Mouse (Mus musculus): ENCODE data around the gene Slc38a1.

The Slc38a1 gene

GRCm38 (mm10) chr15:96642436-96643405 lies at the start of gene Slc38a1:
Slc38a1 (minus strand) TSS chr15:96642913.
- DNase-seq (ENCODE audit: low spot score), result peak; percentile 24

GRCm38 (mm10) chr15:96692401-96692800 lies 49.7 kb upstream of the Slc38a1 start:
- DNase-seq (ENCODE audit: low spot score), result no peak

GRCm38 (mm10) chr15:96691381-96691780 lies 48.7 kb upstream of the Slc38a1 start:
- DNase-seq (ENCODE audit: low spot score), result no peak

GRCm38 (mm10) chr15:96690829-96691228 lies 48.1 kb upstream of the Slc38a1 start:
- DNase-seq (ENCODE audit: low spot score), result no peak

GRCm38 (mm10) chr15:96689919-96690318 lies 47.2 kb upstream of the Slc38a1 start:
- DNase-seq (ENCODE audit: low spot score), result no peak

- no peak for DNase-seq (ENCODE audit: low spot score)
Measured at GRCm38 (mm10) chr15:96688784-96689318, 46.1 kb upstream of the Slc38a1 start.

GRCm38 (mm10) chr15:96688036-96688435 lies 45.3 kb upstream of the Slc38a1 start:
- DNase-seq (ENCODE audit: low spot score), result no peak

- no peak for DNase-seq (ENCODE audit: low spot score)
Measured at GRCm38 (mm10) chr15:96687366-96687765, 44.7 kb upstream of the Slc38a1 start.

GRCm38 (mm10) chr15:96686201-96687159 lies 43.8 kb upstream of the Slc38a1 start:
- DNase-seq (ENCODE audit: low spot score), result no peak

GRCm38 (mm10) chr15:96685273-96685672 lies 42.6 kb upstream of the Slc38a1 start:
- no peak for DNase-seq (ENCODE audit: low spot score)

- peak; percentile 46 for DNase-seq (ENCODE audit: low spot score)
Measured at GRCm38 (mm10) chr15:96684132-96684830, 41.6 kb upstream of the Slc38a1 start.

- DNase-seq (ENCODE audit: low spot score), result no peak
Measured at GRCm38 (mm10) chr15:96678871-96679773, 36.4 kb upstream of the Slc38a1 start.

- DNase-seq (ENCODE audit: low spot score), result peak; percentile 77
Measured at GRCm38 (mm10) chr15:96676518-96676917, 33.8 kb upstream of the Slc38a1 start.

- no peak for DNase-seq (ENCODE audit: low spot score)
Measured at GRCm38 (mm10) chr15:96675744-96676143, 33.0 kb upstream of the Slc38a1 start.

- no peak for DNase-seq (ENCODE audit: low spot score)
Measured at GRCm38 (mm10) chr15:96675055-96675454, 32.3 kb upstream of the Slc38a1 start.

- DNase-seq (ENCODE audit: low spot score), result no peak
Measured at GRCm38 (mm10) chr15:96674089-96674488, 31.4 kb upstream of the Slc38a1 start.

GRCm38 (mm10) chr15:96669721-96670120 lies 27.0 kb upstream of the Slc38a1 start:
- DNase-seq (ENCODE audit: low spot score), result no peak

GRCm38 (mm10) chr15:96666663-96667062 lies 23.9 kb upstream of the Slc38a1 start:
- DNase-seq (ENCODE audit: low spot score), result peak; percentile 76

- DNase-seq (ENCODE audit: low spot score), result peak; percentile 86
Measured at GRCm38 (mm10) chr15:96665889-96666288, 23.2 kb upstream of the Slc38a1 start.

GRCm38 (mm10) chr15:96660590-96661141 lies 18.0 kb upstream of the Slc38a1 start:
- no peak for DNase-seq (ENCODE audit: low spot score)

Data from lung, postnatal 25 days (tissue).